Mouse (Mus musculus) cerebellum, adult 2 months (tissue): ENCODE measurements around the gene Ubqln4.

Source experiments
- CTCF ChIP-seq: fragments of 200-500 bp; IDR thresholded peaks from 2 replicates; pipeline ENCODE4 v1.5.1; 2011; ENCODE audit warnings: low read depth, mild to moderate bottlenecking, control low read depth, low read length, moderate library complexity, borderline replicate concordance; ENCODE audit not compliant: insufficient read depth
- POLR2A ChIP-seq: fragments of 200-500 bp; IDR thresholded peaks from 2 replicates; pipeline ENCODE4 v1.6.1; 2011; ENCODE audit warnings: low read length, control low read depth, borderline replicate concordance; ENCODE audit not compliant: insufficient read depth

GRCm38 (mm10) chr3:88539397-88539796, 14.2 kb upstream of the Ubqln4 start:
- no peak for TF ChIP-seq POLR2A
- no peak for TF ChIP-seq CTCF
